Mouse (Mus musculus) adrenal gland, adult 10 weeks (tissue): ENCODE data around the gene Wnt7b. TPM values are rescaled to one million over a fixed set of nuclear protein-coding genes. Genes with fewer than 3 reads are reported as not detected.

Experiments
- polyA plus RNA-seq: library from polyadenylated mRNA; stranded (reverse); fragments of 350-450 nt; fragmentation: Illumina TruSeq; extraction: RNeasy Lipid Tissue Mini Kit (QIAGEN cat#74804); gene quantifications from one replicate; pipeline ENCODE4 v1.2.3, GENCODE M21; 2014; ENCODE audit warnings: low read depth, low replicate concordance

Wnt7b gene
- not detected for polyA plus RNA-seq

DNA sequence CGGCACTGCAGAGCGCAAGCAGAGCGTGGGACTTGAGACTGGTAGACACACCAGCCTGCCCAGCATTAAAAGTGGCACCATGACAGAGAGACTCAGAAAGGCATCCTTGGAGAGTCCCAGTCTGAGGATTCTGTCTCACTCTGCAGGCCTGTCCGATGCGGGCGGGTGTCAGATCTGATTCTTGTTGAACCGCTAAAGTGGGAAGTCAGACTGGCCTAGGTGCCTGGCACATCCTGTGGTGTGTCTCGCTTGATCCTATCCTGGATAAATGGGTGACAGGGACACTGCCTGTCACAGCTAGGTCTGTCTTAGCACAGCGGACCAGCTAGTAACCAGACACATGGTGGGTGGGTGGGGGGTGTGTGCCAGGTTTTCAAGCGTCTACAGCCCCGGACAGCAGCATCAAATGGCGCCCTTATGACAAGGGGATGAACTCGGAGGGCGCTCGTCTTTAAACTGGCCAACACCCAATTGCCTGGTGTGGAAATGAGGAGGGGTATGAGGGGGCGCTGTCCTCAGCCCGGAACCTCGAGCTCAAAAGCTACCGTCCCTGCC lies at the start of gene Wnt7b:
TSS of gene Wnt7b (minus strand) at position 118 of the 555 bp plus-strand sequence.

DNA sequence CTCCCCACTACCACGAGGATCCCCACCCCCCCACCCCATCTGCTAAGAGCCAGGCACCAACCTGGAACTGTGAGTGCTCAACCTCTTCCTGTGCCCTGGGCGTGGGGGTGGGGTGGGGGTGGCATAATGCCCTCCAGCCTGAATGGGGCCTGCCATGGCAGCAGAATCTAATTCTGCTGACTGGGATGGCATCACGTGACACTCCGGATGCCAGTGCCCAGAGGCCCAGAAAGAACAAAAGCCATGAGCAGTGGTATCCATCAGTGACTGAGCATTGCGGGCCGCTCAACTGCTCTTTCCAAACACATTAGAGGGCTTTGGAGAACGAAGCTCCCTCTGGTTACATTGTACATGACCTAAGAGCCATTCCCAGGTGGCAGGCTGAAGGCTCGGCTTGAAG lies 79.1 kb downstream of the Wnt7b start, which contains the start of gene 7530416G11Rik:
TSS of gene 7530416G11Rik (minus strand) at position 101 of the 400 bp plus-strand sequence.

Other genes starting within 250 kb of the Wnt7b start
- 206 TPM for gene Atxn10, start 246.2 kb downstream of the Wnt7b start, polyA plus RNA-seq
- not detected for gene 7530416G11Rik, start 79.2 kb downstream of the Wnt7b start, polyA plus RNA-seq
- 5.3 TPM for gene Ppara, start 152.5 kb upstream of the Wnt7b start, polyA plus RNA-seq
- 1.3 TPM for gene Cdpf1, start 229.2 kb upstream of the Wnt7b start, polyA plus RNA-seq
- gene Pkdrej, start 239.3 kb upstream of the Wnt7b start, polyA plus RNA-seq, result 0.12 TPM
- 8.0 TPM for gene Ttc38, start 249.8 kb upstream of the Wnt7b start, polyA plus RNA-seq